Mouse (Mus musculus): Measurements from ENCODE around the gene Ptprb.
A peak's percentile ranks its signal among the peaks of the same experiment; 100 is the strongest.

Ptprb gene

DNA sequence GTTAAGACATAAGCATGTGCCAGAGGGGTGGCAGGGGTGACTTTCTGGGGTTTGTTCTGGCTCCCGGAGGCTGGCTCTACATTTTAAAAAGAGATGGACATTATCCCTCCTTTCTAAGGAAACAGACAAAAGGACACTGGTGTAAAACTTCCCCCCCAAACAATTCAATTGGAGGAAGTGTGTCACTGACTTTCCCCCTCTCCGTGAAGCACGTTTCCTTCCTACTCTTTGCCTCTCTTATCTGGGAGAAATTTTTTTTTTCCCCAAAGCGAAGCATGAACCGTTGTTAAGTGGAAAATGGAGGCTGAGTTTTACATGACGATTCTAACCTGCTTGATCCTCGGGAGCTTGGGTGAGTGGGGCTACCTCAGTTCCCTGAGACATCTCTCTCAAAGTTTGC is at the start of gene Ptprb:
Ptprb (plus strand) TSS at position 244 of the 400 bp plus-strand sequence.
- peak; percentile 30 for DNase-seq

DNA sequence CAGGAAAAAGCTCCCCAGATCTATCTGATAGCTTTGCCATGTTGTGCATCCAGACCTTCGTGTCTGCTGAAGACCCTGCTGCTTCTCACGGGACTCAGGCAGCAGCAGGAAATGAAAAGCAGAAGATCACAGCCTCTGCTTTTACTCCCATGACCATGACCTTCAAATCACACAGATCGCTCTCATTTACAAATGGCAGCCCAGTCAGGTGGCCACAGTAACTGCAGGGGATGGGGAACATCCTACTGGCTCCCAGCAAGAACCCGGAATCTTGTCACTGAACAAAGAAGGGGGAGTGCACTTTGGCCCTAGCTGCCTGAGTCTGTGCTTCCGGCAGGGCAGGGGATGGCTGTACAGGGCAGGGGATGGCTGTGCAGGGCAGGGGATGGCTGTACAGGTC is 40.0 kb upstream of the Ptprb start:
- DNase-seq, result no peak

- DNase-seq, result no peak
Measured at GRCm38 (mm10) chr10:116242200-116242599, 33.1 kb upstream of the Ptprb start.

DNA sequence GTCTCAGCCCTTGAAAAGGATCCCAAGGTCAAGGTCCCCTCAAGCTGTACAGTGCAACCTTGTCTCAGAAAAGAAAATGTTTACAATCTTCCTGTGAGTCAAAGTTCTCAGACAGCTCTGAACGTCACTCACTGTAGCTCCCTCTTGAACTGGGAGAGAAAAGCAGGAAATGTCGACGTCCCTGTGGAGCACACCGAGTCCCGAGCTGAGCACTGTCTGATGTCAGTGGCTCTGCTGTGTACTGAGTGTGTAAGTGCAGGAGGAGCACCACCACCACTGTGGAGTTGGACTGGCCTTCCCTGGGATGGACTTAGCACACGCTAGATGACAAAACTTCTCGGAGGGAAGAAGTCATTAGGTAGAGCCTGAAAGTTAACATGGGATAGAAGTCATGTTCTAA is 31.9 kb upstream of the Ptprb start:
- no peak for DNase-seq

DNA sequence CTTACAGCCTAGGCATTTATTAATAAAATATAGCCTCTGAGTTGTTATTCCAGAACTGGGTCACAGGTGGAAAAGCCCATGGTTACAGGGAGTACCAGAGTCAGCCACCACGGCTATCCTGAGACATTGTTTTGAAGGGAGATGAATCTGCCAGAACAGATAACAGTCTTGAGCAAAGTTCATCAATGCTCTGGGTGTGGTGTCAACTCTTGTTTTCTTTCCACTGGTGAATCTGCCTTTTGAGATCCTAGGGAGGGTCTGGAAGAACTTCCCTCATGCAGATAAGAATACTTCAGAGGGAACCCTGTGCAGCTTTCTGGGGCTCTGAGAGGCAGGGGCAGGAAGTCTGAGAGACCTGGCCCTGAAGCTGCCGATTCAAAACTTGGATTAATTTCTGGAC is 29.7 kb upstream of the Ptprb start:
- no peak for DNase-seq

GRCm38 (mm10) chr10:116252668-116253067 is 22.7 kb upstream of the Ptprb start:
- DNase-seq, result no peak

DNA sequence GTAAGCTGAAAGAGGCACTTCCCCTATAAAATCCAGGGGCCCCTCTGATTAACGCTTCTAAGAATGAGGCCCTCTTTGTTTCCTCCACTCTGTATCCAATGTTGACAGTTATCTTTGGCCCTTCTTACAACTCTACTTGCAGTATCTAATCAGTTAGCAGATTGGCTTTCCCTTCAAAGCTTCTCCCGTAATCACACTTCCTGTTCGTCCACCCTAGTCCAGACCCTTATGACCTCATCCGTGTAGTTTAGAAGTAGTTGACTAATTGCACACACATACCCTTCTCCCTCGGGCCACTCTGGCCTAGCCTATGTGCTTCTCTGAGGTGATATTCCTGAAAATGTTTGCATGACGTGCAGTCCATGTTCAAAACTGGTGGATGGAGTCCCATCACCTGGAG is 21.4 kb upstream of the Ptprb start:
- no peak for DNase-seq

GRCm38 (mm10) chr10:116259298-116259697 is 16.0 kb upstream of the Ptprb start:
- no peak for DNase-seq

DNA sequence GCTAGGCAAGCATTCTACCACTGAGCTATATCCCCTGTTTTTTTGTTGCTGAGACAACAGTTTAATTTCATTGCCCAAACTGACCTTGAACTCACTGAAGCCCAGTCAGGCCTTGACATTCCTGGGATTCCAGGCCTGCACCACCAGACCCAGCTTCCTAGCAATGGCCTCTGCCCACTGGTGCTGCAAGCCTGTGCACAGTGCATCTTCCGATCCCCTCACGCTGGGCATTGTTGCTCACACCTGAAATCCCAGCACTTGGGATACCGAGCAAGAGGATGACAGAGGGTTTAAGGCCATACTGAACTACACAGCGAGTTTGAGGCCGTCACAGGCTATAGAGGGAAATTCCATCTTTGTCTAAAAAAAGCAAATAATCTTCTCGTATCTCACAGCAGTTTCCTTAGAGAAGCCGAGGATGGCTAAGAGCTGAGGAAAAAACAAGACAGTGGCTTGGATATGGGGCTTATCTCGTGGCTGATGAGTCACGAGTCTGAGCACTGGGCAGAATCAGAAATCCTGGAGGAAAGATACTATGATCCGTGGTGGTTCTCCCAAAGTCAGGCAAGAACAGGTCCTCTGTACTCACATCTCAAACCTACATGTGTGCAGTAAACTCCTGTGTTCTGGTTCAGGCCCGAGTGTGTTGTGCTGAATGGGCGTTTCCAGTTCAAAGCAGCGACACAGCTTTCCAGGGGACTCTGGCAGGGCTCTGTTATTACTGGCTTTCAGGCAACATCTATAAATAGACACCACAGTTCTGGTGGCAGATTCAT is 14.5 kb upstream of the Ptprb start:
- peak; percentile 68 for DNase-seq

DNA sequence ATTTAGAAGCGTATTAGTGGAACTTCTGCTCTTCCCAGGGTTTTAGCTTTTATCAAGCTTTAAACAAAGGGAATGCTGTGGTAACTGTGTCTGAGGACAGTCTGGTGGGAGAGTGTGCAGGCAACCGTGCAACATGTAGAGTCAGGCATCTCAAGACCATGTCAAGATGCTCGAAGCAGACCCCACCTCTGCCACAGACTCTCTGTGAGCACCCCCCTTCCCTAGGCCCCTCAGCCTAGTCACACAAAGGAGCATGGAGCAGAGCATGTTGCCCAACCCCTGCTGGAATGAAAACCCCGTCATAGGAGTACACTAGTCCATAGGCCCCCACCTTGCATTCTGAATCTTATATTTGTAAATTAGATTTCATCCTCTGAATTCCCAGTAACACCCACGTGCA is 13.8 kb upstream of the Ptprb start:
- no peak for DNase-seq

- DNase-seq, result no peak
Measured at GRCm38 (mm10) chr10:116264521-116264920, 10.8 kb upstream of the Ptprb start.

- DNase-seq, result peak; percentile 81
Measured at GRCm38 (mm10) chr10:116266561-116267433, 8.5 kb upstream of the Ptprb start.

- DNase-seq, result peak; percentile 83
Measured at GRCm38 (mm10) chr10:116267434-116267822, 7.9 kb upstream of the Ptprb start.

- no peak for DNase-seq
Measured at GRCm38 (mm10) chr10:116268343-116268742, 7.0 kb upstream of the Ptprb start.

DNA sequence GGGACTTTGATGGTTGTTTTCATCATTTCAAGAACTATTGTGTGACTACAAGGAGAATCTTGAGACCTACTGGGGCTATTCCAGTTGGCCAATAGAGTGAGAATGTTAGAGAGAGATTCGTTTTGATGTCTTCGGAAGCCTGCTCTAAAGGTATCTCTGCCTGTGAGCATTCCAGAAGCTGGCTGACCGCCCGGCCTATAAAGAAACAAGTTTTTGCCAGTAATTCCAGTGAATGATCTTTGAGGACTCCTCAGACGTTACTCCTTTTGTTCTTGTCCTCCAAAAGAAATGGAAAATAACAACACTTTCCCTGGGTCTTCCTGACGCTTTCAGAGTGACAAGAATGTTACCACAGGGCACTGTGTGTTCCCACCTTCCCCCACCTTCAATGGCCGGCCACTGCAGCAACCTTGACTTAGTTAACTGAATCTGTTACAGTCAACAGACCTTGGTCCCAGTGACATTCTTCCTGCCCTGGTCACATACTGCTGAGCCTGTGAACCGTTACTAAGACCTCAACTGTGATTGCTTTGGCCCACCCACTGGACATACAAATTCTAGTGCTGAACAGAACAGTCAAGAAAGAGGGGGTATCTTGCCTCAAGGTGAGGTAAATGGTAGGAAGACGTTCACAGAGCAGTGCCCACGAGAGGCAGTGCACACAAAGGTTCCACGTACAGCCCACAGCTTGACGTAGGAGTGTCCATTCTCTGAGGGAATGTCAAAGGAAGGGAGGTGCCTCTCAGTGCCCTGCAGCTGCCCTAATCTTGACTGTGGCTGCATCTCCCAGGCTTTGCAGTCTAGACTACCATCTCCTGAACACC is 4.5 kb upstream of the Ptprb start:
- peak; percentile 48 for DNase-seq

- DNase-seq, result peak; percentile 56
Measured at GRCm38 (mm10) chr10:116271470-116271915, 3.8 kb upstream of the Ptprb start.

DNA sequence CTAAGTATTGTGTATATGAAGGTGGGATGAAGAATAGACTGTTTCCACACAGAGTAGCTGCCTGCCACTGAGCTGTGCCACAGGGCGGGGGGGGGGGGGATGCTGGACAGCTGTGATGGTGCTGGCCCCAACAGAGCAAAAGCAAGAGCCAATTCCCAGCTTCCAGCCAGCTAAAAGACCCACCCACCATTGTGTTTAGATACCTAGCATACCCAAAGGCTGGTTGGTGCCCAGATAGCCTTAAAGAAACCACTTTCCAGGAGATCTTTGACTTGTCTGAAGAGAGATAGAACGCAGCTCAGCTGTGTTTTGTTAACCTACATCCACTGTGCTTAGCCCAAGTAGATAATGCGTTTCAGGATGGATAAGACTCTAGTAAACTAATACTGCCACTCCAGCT is 3.2 kb upstream of the Ptprb start:
- no peak for DNase-seq

DNA sequence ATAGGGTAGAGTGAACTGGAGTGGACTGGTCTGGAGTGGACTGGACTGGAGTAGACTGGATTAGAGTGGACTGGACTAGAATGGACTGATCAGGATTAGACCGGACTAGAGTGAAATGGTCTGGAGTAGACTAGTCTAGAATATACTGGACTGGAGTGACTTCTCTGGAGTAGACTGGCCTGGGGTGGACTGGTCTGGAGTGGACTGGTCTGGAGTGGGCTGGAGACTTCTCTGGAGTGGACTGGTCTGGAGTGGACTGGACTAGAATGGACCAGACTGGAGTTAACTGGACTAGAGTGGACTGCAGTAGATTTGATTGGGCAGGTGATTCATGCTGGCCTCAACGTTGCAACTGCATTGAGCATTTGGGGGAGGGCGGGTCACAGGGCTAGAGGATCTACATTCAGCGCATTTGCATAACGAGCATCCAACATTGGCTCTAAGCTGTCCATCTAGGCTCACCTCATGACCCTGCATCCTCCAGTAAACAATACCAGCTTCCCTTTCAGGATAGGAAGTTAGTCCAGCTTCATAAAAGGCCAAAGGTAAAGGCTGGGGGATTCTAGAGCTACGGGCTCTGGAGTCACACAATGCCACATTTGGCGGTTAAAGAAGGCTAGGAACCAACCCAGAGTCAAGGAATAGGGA is 11.5 kb downstream of the Ptprb start:
- DNase-seq, result peak; percentile 56

DNA sequence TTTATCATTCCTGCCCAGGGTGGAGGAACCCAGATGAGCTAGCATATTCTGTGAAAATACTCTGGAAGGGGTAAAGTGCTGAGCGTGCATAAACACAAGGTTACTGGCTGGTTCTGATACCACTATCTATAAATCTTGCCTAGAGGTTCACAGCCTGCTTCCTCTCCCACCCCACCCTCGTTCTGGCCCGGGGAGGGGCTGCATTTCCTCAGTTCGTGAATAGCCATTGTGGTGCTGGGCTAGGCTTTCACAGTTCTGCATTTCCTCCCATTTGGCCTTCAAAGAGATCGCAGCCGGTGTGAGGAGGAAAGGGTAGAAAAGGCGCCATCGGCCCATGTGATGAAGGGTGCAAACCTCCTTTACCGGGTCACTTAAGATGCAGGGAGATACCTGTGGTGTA is 12.8 kb downstream of the Ptprb start:
- DNase-seq, result peak; percentile 74

DNA sequence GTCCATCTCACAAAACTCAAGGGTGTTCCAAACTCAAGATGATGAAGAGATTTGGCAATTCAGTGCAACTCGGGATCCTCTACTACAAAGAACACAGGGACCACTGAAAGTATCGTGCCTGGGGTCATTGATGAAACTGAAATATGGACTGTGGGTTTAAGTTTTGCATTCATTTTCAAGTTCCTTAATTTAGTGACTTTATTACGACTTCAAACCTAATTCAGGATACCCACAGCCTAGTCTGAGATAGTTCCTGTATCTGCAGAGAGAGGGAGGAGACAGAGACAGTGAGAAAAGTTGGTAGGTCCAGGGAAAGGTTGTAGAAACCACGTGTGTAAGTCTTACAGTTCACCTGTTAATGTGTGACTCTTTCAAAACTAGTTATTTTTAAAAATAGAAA is 15.2 kb downstream of the Ptprb start:
- no peak for DNase-seq

DNA sequence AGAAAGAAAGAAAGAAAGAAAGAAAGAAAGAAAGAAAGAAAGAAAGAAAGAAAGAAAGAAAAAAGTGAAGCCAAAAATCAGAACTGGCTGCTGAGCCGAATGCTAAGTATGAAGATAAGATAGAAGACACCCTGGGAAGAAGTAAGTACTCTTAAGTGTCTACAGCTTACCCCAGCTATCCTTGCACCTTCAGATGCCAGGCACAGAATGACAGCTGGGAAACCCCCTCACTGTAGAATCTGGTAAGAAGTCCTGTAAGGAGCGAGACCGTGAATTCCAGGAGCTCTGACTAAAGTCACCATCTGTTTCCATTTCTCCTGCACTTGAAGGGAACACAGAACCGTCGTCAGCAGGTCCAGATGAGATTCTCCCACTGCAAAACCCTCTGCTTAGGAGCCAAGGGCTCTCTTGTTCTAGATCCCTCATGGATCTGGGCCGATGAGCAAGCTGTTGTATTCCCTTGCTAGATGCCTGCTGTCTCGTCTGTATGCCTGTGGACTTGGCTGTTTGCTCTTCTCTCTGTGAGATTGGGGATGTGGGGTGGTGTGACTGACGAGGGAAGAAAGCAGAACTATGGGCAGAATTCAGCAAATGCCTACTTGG is 15.9 kb downstream of the Ptprb start:
- no peak for DNase-seq

- DNase-seq, result no peak
Measured at GRCm38 (mm10) chr10:116296439-116296838, 21.1 kb downstream of the Ptprb start.
